Mouse (Mus musculus) c-Kit-negative CD71-positive TER-119-positive erythroid progenitor cells, embryonic 14.5 days (primary cell): ENCODE results near the gene Fzd2.
"Not testable (repeated sequence)": the region's sequence is repeated elsewhere in the genome, so short reads cannot be mapped to it uniquely, and the experiment has no call there.

ENCODE experiments used
- DNase-seq: peaks from one replicate; pipeline ENCODE4 v3.0.0-alpha.2; 2013; ENCODE audit warnings: low read depth, low spot score

Gene Fzd2

DNA sequence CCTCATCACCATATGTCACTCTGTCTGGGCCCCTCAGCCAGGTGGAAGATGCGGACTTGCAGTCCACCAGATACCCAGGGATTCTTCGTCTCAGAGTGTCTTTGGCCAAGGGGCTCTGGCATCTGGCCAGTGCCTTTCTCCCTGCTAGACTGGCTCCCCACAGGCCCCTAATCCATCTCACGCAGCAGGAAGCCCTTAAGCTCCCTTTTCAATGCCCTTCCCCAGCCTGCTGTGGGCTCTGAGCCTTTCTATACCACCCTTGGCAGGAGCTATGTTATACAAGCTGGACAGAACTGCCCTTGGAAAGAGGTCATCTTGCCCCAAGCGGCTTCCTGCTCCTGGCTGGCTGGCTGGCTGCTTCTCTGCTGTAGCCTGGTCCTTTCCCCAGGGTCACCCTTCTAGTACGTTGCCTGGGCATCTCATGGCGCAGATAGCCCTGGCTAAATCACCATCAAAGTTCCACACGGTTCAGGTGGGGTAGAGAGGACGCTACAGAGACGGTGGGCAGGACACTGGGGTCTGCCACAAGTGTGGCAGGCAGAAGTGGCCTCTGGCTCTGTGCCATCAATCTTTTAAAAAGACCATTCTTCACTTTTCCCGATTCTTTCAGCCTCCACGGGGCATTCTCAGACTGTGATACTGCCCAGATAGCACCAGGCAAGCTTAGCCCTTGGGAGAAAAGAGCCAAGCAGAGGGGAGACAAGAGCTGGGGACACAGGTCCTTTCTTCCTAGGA is 22.7 kb upstream of the Fzd2 start:
- no peak for DNase-seq

DNA sequence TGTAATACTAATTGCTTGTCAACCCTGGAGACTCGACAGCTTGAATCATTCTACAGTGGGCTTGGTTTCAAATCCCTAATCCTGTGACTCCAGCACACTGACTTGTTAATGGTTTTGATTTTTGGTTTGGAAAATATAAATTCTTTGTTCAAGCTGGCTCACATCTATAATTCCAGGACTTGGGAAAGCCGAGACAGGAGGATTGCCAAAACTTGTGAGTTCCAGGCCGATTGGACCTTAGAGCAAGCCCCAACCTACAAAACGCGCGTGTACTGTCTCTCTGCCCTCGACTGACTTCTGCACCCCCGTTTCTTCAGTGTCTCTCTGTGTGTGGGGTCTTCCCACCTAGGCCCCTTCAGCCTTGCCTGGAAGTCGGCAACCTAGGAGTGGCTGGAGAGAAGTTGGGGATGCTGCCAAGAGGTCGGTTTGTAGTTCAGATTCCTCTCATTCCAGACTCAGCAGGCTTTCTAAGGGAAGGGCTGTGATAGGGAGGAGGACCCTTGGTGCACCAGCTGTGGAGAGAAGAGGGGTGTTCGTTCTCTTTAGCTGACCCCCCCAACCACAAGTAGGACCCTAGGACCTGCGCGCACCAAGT is 22.1 kb upstream of the Fzd2 start:
- no peak for DNase-seq

DNA sequence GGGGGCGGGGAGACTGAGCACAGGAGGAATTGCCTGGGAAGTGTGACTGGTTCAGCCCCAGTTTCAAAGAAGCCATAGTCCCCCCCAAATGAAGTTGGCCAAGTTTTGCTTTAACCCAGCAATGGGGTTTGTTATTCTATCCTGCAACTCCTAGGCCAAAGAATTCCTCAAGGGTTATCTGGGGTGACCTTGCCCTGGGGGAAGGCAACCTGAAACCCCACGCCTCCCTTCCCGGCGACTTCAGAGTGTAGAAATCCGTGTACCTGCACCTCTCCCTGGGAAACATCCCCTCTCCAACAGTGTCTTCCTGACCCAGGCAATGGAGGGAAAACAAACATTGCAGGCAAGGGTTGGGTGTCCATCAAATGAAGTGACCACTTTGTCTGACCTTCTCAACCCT is 21.5 kb upstream of the Fzd2 start:
- DNase-seq: no peak

- no peak for DNase-seq
Measured at GRCm38 (mm10) chr11:102586445-102587130, 17.6 kb upstream of the Fzd2 start.

DNA sequence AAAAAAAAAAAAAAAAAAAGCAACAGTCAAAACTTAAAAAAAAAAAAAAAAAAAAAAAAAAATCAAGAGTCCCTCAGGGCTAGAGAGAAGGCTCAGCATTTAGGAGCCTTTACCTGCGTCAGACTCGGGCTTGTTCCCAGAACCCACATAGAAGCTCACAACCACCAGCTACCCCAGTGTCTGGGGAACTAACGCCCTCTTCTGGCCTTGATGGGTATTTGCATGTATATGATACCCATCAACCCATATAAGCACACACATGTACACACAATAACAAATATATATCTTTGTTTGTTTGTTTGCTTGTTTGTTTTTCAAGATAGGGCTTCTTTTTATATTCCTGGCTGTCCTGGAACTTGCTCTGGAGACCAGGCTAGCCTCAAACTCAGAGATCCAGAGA is 16.6 kb upstream of the Fzd2 start:
- DNase-seq: no peak

DNA sequence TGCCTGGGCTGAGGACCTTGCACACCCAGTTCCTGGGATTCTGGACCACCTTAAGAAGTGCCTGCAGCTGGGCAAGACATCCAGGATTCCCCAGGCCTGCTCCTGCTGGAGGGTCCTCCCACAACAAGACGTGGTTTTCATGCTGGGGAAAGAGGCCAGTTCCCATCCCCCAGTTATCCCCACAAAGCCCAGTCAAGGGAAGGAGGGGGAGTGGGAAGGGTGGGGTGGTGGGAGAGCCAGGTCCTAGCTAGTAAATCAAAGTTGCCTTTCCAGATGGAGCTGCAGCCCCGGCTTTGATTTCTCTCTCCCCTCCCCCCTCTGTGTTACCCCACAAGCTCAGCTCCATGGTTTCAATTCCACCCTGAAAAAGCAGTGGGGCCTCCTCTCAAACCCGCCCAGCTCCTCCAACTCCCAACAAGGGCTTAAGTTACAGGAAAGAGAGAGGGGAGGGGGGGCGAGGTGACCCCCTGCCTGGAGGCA is 8.8 kb upstream of the Fzd2 start:
- no peak for DNase-seq

DNA sequence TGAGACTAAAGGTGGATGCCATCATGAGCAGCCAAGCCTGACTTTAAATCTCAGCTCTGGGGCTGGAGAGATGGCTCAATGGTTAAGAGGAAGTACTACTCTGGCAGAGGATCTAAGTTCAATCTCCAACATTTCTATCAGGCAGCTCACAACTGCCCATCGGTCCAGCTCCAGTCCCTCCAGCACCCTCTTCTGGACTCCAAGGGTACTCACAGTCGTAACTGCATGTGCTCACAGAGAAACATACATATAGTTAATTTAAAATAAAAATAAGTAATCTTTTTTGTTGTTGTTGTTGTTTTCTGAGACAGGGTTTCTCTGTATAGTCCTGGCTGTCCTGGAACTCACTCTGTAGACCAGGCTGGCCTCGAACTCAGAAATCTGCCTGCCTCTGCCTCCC is 4.3 kb upstream of the Fzd2 start:
- no peak for DNase-seq

DNA sequence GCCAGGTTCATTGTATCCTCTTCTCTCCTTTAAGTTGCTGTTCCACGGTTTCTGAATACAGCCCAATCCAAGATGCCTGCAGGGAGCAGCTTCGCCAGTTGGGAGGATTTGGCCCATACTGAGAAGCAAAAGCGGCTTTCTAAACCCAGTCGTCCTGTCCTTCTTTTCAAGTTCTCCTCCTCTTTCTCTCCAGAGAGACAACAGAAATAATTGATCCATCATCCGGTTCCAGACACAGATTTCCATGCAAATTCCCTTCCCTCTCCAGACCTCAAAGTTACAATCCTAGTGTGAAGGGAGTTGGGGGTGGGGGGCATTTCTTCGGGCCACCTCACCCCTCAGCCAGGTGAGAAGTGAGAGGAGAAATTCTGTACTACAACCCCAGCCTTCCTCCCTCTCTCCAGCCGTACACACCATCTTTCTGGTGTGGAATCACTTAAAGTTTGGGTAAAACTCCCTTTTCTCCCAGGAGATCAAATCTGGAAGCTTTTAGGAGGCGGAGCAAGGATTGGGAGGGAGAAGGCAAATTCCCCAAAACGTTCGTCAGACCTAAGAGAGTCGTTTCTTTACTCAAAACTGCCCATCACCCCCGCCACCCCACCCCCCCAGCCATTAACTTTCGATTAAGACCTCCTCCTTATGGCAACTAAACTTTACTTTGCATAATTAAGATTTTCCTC is 1.2 kb upstream of the Fzd2 start:
- no peak for DNase-seq

DNA sequence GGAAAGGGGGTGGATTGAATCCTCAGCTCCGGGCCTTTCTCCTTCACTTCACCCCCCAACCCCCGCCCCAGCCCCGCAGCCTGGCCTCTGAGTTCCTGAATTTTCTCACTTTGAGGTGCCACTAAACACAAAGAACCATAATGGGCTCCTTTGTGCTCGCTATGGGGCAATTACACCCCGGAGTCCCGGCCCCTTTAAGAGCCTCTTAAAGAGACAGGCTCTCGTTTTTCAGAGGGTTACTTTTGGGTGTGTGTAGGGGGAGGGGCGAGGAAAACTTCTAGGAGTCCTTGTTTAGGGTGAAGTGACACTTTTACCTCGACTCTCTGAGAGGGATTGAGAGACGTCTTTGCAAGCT is 723 bp upstream of the Fzd2 start:
- DNase-seq: no peak

DNA sequence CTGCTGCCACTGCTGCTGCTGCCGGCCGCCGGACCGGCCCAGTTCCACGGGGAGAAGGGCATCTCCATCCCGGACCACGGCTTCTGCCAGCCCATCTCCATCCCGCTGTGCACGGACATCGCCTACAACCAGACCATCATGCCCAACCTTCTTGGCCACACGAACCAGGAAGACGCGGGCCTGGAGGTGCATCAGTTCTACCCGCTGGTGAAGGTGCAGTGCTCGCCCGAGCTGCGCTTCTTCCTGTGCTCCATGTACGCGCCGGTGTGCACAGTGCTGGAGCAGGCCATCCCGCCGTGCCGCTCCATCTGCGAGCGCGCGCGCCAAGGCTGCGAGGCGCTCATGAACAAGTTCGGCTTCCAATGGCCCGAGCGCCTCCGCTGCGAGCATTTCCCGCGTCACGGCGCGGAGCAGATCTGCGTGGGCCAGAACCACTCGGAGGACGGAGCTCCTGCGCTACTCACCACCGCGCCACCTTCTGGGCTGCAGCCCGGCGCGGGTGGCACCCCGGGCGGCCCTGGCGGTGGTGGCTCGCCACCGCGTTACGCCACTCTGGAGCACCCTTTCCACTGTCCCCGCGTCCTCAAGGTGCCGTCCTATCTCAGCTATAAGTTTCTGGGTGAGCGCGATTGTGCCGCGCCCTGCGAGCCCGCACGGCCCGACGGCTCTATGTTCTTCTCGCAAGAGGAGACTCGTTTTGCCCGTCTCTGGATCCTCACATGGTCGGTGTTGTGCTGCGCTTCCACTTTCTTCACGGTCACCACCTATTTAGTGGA is 769 bp downstream of the Fzd2 start:
- DNase-seq: no peak

DNA sequence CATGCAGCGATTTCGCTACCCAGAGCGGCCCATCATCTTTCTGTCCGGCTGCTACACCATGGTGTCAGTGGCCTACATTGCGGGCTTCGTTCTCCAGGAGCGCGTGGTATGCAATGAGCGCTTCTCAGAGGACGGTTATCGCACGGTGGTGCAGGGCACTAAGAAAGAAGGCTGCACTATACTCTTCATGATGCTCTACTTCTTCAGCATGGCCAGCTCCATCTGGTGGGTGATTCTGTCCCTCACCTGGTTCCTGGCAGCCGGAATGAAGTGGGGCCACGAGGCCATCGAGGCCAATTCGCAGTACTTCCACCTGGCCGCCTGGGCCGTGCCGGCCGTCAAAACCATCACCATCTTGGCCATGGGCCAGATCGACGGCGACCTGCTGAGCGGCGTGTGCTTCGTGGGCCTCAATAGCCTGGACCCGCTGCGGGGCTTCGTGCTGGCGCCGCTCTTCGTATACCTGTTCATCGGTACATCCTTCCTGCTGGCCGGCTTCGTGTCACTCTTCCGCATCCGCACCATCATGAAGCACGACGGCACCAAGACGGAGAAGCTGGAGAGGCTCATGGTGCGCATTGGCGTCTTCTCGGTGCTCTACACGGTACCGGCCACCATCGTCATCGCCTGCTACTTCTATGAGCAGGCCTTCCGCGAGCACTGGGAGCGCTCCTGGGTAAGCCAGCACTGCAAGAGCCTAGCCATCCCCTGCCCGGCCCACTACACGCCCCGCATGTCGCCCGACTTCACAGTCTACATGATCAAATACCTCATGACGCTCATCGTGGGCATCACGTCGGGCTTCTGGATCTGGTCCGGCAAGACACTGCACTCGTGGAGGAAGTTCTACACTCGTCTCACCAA is 1.6 kb downstream of the Fzd2 start:
- DNase-seq: no peak

DNA sequence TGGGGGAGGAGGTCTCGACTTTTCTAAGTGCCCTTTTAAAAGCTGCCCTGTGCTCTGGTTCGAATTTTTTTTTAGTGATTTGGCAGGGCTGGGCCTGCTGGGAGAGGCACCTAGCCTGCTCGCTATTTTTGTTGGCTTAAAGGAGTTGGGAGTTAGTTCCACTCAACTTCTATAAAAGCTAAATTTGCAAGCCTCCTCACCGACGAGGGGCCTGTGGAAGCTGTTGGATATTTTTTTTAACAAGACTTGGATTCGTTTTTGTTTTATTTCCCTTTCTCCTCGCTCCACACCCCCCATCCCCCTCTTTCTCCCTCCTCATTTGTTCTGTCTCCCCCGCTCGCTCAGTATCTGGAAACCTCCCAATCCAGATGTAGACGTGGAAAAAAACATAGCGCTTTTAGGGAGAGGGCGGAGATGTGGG is 2.6 kb downstream of the Fzd2 start:
- DNase-seq: no peak

GRCm38 (mm10) chr11:102607201-102607600 is 3.0 kb downstream of the Fzd2 start:
- DNase-seq: not testable (repeated sequence)

GRCm38 (mm10) chr11:102607686-102608548 is 3.7 kb downstream of the Fzd2 start:
- DNase-seq: no peak

- DNase-seq: no peak
Measured at GRCm38 (mm10) chr11:102608691-102609090, 4.5 kb downstream of the Fzd2 start.

- DNase-seq: no peak
Measured at GRCm38 (mm10) chr11:102609483-102609882, 5.3 kb downstream of the Fzd2 start.

DNA sequence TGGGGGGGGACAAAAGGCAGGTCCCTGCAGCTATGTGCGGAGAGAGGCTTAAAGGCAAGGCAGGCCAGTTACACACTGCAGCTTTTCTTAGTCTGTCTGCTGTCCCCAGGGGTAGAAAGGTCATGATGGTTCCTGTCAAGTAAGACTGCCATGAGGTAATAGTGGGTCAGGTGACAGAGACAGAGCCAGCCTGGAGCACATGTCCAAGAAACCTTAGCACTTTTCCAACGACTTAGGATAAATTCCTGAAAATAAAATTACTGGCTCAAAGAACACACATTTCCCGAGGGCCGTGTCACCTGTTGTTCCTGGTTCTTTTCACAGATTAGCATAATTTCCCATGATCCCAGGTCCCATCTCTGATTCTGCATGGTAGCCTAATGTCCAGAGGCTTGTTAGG is 6.1 kb downstream of the Fzd2 start:
- DNase-seq: no peak

DNA sequence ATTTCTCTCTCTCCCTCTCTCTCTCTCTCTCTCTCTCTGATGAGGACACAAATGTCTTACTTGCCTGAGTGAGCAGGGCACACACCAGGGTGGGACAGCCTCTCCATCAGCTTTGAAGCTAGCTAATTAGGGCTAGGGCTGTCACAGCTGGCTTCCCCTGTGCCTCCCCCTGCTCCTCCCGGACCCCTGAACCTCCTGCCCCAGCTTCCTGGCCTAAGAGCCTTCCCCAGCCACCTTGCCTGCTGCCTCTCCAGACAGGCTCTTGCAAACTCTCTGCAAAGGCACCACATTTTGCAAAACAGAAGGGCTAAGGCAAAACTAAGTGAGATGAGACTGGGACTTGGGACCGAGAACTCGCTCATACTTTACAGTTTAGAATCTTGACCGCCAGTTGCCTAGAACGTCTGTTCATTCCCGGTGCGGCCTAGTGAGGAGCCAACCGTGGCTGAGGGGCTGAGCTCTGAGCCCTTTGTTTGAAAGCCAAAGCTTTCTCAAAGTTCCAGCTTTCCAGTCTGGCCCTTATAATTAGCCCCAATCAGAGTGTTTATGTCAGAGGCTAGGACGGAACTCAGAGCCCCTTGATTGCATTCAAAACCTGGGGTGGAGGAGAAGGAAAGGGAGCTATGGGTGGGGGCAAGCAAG is 6.6 kb downstream of the Fzd2 start:
- no peak for DNase-seq

DNA sequence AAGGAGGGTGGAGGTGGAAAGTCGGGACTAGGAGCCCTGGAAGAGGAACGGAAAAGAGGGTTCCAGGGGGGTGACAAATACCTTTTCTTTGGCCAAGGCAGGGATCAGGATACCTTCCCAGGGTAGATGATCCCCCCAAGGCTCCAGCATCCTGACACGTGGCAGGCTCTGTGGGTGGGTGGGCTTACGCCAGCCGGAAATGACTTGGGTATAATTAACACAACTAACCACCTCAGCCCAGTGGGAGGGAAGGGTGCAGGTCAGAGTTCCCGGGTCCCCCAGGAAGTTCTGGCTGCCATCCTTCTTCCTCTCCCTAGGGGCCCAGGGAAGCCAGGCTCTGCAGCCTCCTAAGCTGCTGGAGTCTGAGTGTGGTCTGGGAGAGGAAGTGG is 7.1 kb downstream of the Fzd2 start:
- no peak for DNase-seq
